ENCODE assay signal across 8 mouse cellular contexts in genomic region chr8:70760775-70761406, GRCm38 (mm10). TPM values are rescaled to one million over a fixed set of nuclear protein-coding genes. Genes with fewer than 3 reads are reported as not detected.
DNase-seq lines count a peak whose midpoint lies in the region; ATAC-seq and TF ChIP-seq lines count a peak whose summit lies in the region.

Mpv17l2 (minus strand) TSS chr8:70760946.

- H3K4me2 ChIP-seq in embryonic facial prominence, embryonic 13.5 days: peak within 1 kb of the TSS; percentile 99
- H3K4me2 ChIP-seq in limb, embryonic 12.5 days: peak within 1 kb of the TSS; percentile 98
- peak within 1 kb of the TSS; percentile 89 for H3K4me2 ChIP-seq in midbrain, embryonic 15.5 days

- peaks cover 35% of the 10 kb centered on the region for H3K36me3 ChIP-seq in embryonic facial prominence, embryonic 13.5 days
- no peaks in the 10 kb centered on the region for H3K36me3 ChIP-seq in kidney, adult 2 months (ENCODE audit: control insufficient read depth, insufficient read depth, low read length)
- peaks cover 26% of the 10 kb centered on the region for H3K36me3 ChIP-seq in limb, embryonic 12.5 days
- peaks cover 16% of the 10 kb centered on the region; the same call in 1 of the 2 replicates for H3K36me3 ChIP-seq in midbrain, embryonic 15.5 days (replicated peaks)
- H3K36me3 ChIP-seq in spleen, adult 2 months (ENCODE audit: control insufficient read depth, insufficient read depth, low read length): peaks cover 17% of the 10 kb centered on the region

- H3K27ac ChIP-seq in embryonic facial prominence, embryonic 13.5 days: peak within 1 kb of the TSS; percentile 68
- H3K27ac ChIP-seq in kidney, adult 2 months (ENCODE audit: insufficient read depth, low read depth, low read length): peak within 1 kb of the TSS; percentile 88
- peak within 1 kb of the TSS; percentile 56 for H3K27ac ChIP-seq in limb, embryonic 12.5 days
- H3K27ac ChIP-seq in midbrain, embryonic 15.5 days: peak within 1 kb of the TSS; percentile 75
- H3K27ac ChIP-seq in spleen, adult 2 months (ENCODE audit: insufficient read depth, low read length): peak within 1 kb of the TSS; percentile 76

- peak; percentile 96 for DNase-seq in 3134 (ENCODE audit: extremely low read depth, insufficient read length, low spot score)
- DNase-seq in adrenal gland, postnatal 36 days: peak; percentile 94 to 96
- peak; percentile 97 to 99 for DNase-seq in heart, adult 18-20 months
- peak; percentile 99 for DNase-seq in kidney, adult 2 months
- peak; percentile 95 to 96 for DNase-seq in spleen, adult 2 months (ENCODE audit: low read depth in 1 of 2, low spot score in 2 of 2)

- ATAC-seq in embryonic facial prominence, embryonic 13.5 days (ENCODE audit: insufficient number of reproducible peaks, insufficient read depth, low FRiP score, low TSS enrichment, low read depth): peak; percentile 94
- ATAC-seq in limb, embryonic 12.5 days (ENCODE audit: insufficient number of reproducible peaks, insufficient read depth, low FRiP score, low TSS enrichment, low read depth): peak; percentile 95
- ATAC-seq in midbrain, embryonic 15.5 days (replicated peaks): peak; percentile 96

- WGBS in embryonic facial prominence, embryonic 13.5 days: under 1% methylated on average over 55 of the region's 55 CpGs
- WGBS in kidney, adult 2 months: under 1% methylated on average over 55 of the region's 55 CpGs
- under 1% methylated on average over 55 of the region's 55 CpGs for WGBS in limb, embryonic 12.5 days
- WGBS in midbrain, embryonic 15.5 days: under 1% methylated on average over 55 of the region's 55 CpGs
- 1% methylated on average over 55 of the region's 55 CpGs for WGBS in spleen, adult 2 months

- no peaks in the 10 kb centered on the region for H3K27me3 ChIP-seq in embryonic facial prominence, embryonic 13.5 days
- no peaks in the 10 kb centered on the region for H3K27me3 ChIP-seq in kidney, adult 2 months (replicated peaks; ENCODE audit: control insufficient read depth, insufficient read depth, low read length)
- no peaks in the 10 kb centered on the region for H3K27me3 ChIP-seq in limb, embryonic 12.5 days
- no peaks in the 10 kb centered on the region for H3K27me3 ChIP-seq in midbrain, embryonic 15.5 days (replicated peaks)
- no peaks in the 10 kb centered on the region for H3K27me3 ChIP-seq in spleen, adult 2 months (ENCODE audit: control insufficient read depth, insufficient read depth, low read length)

- H3K9ac ChIP-seq in embryonic facial prominence, embryonic 13.5 days: peak within 1 kb of the TSS; percentile 85
- peak within 1 kb of the TSS; percentile 74 for H3K9ac ChIP-seq in limb, embryonic 12.5 days (replicated peaks)
- peak within 1 kb of the TSS; percentile 66 for H3K9ac ChIP-seq in midbrain, embryonic 15.5 days

- TF ChIP-seq CTCF in kidney, adult 2 months (conservative IDR thresholded peaks at IDR 0.05; ENCODE audit: insufficient read depth, insufficient read length, low read depth, low read length): no peak
- TF ChIP-seq CTCF in spleen, adult 2 months (IDR thresholded peaks at IDR 0.05; ENCODE audit: extremely low read depth, insufficient read depth, insufficient read length, insufficient replicate concordance): no peak

- H3K4me3 ChIP-seq in embryonic facial prominence, embryonic 13.5 days: peak within 1 kb of the TSS; percentile 68
- H3K4me3 ChIP-seq in kidney, adult 2 months (ENCODE audit: insufficient read depth, low read depth, low read length): peak within 1 kb of the TSS; percentile 69
- peak within 1 kb of the TSS; percentile 68 for H3K4me3 ChIP-seq in limb, embryonic 12.5 days (replicated peaks)
- H3K4me3 ChIP-seq in midbrain, embryonic 15.5 days: peak within 1 kb of the TSS; percentile 69
- peak within 1 kb of the TSS; percentile 72 for H3K4me3 ChIP-seq in spleen, adult 2 months (ENCODE audit: extremely low read depth, insufficient read depth, insufficient read length)

- no peak for TF ChIP-seq POLR2A in kidney, adult 2 months (IDR thresholded peaks at IDR 0.05; ENCODE audit: low read depth, low read length)
- peak; percentile 48; the same call in 1 of the 2 replicates for TF ChIP-seq POLR2A in spleen, adult 2 months (IDR thresholded peaks at IDR 0.05; ENCODE audit: low read depth, low read length)

- H3K9me3 ChIP-seq in embryonic facial prominence, embryonic 13.5 days: no peaks in the 10 kb centered on the region
- no peaks in the 10 kb centered on the region for H3K9me3 ChIP-seq in limb, embryonic 12.5 days
- H3K9me3 ChIP-seq in midbrain, embryonic 15.5 days: no peaks in the 10 kb centered on the region

- peaks cover 30% of the 10 kb centered on the region for H3K4me1 ChIP-seq in embryonic facial prominence, embryonic 13.5 days
- peaks cover 14% of the 10 kb centered on the region; the same call in 1 of the 2 replicates for H3K4me1 ChIP-seq in kidney, adult 2 months (ENCODE audit: control insufficient read depth, insufficient read depth, low read length)
- peaks cover 19% of the 10 kb centered on the region for H3K4me1 ChIP-seq in limb, embryonic 12.5 days (replicated peaks)
- H3K4me1 ChIP-seq in midbrain, embryonic 15.5 days: peaks cover 51% of the 10 kb centered on the region
- H3K4me1 ChIP-seq in spleen, adult 2 months (ENCODE audit: control insufficient read depth, insufficient read depth, insufficient read length): peaks cover 16% of the 10 kb centered on the region; the same call in 1 of the 2 replicates

RNA-seq across cellular contexts. Expression of gene Mpv17l2, which starts in this region (rescaled TPM):
- total RNA-seq in adrenal gland, postnatal 36 days (2021): 100 to 1,000 TPM; 119 to 155 TPM
- 29.3 and 36.7 TPM in 2 replicates for polyA plus RNA-seq in embryonic facial prominence, embryonic 13.5 days (2015; fragmentation: Nextera tagmentation; extraction: Ambion mirVana)
- 10 to 100 TPM; 26.9 to 27.5 TPM for total RNA-seq in heart, adult 18-20 months (2021)
- 73.4 and 96.3 TPM in 2 replicates for polyA plus RNA-seq in kidney, adult 2 months (2012; rRNA removed)
- 25.8 and 29.0 TPM in 2 replicates for polyA plus RNA-seq in limb, embryonic 12.5 days (2016; fragmentation: Nextera tagmentation; extraction: Ambion mirVana)
- polyA plus RNA-seq in midbrain, embryonic 15.5 days (2015; fragmentation: Nextera tagmentation; extraction: Ambion mirVana): 36.6 and 38.4 TPM in 2 replicates
- 37.3 and 69.8 TPM in 2 replicates for polyA plus RNA-seq in spleen, adult 2 months (2012; rRNA removed)

Comparison
In these comparisons a context has a peak if more than half of its experiments do, and no peak if none do; other contexts are left out.
1. Peak in every context shown above with its lines: DNase-seq, ATAC-seq, H3K4me3 ChIP-seq and H3K27ac ChIP-seq.
2. RNA of gene Mpv17l2 (total RNA-seq): 119 to 155 TPM in adrenal gland, postnatal 36 days; 26.9 to 27.5 TPM in heart, adult 18-20 months; every median in the first group is over 4 times any median in the second.